Mouse (Mus musculus): ENCODE data around the gene Sdha. TPM values are rescaled to one million over a fixed set of nuclear protein-coding genes. Genes with fewer than 3 reads are reported as not detected.

Sdha gene
- total RNA-seq, 2 experiments from 2014 or later, result 627 to 644 TPM

DNA sequence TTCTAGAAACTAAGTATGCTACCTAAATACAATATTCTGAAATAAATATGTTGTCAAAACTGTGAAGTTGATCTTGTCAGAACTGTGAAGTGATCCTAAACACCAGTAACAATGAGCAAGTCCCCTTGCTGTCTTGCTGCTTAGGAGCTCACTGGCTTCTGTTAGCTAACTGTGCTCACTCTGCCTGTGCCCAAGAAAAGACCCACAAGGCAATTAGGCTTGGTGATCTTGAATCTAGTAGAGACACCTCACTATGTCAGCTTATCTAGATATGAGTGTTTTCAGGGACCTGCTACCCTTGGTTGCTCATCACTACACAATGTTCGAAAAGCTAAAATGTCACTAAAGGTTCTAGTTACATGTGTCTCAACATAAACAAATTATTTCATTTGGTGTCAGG, 44.3 kb downstream of the Sdha start:
- DNase-seq, result no peak
- intact Hi-C loops (cut with DNase I), result loop anchor here (10.0 kb wide), 1 partner anchor 341 kb away; the partner anchor contains the start of gene Zdhhc11

DNA sequence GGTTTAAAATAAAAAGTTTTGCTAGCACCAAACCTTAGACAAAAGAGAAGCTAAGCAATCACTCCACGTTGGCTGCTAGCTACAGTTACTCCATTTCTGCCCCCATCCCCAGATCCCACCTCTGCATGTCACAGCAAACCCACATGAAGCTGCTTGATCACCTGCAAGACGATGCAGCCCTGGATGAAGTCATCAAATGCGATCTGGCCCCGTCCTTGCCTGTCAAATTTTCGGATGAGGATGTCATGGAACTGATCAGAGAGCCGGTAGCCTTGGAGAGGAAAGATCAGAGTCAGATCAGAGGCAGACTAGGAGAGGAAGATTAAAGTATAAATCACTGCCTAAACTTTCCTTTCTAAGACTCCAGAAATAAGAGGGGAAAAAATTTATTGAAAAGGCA, 44.7 kb downstream of the Sdha start:
- intact Hi-C loops (cut with DNase I), result loop anchor here (10.0 kb wide), 1 partner anchor 341 kb away; the partner anchor contains the start of gene Zdhhc11

DNA sequence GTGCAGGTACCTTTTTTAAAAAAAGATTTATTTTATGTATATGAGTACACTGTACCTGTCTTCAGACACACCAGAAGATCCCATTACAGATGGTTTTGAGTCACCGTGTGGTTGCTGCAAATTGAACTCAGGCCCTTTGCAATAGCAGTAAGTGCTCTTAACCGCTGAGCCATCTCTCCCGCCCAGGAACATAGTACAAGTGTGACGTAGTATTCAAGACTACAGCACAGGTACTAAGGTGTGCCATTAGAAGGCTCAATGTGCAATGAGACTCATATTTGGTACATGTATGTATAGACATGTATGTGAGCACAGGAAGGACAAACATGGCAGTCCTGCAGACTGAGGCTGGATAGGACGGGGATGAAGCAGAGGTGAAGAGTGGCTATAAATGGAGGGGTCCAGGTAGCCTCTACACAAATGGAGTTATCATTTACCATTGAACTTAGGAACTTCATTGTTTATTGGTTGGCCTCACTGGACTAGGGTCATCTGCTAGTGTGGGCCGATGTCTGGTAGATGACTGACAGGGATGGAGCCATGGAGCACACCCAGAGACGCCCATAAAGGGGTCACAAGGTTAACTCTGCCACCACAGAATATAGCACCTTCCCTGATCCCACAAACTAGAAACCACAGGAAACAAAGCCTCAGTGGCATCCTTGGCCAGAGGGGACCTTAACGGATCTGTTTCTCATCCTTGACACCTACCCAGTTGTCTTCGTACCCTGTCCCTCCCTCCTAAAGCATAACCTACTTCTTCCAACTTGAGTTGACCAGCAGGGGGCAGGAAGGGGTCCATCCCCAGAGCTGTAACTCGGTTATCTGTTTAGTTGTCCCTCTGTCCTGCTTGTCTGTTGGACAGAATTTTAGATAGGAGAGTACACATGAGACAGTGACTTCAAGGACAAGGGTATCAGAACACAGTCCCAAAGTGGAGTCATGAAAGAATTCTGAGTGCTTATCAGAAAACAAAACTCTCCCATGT, 47.7 kb downstream of the Sdha start:
- DNase-seq, result no peak
- intact Hi-C loops (cut with DNase I), result loop anchor here (5.0 to 10.0 kb wide), 3 partner anchors 110 to 338 kb away; partner anchors contain the start of gene Zdhhc11

More for the DNA sequence above, 44.7 kb downstream of the Sdha start:
- no peak for DNase-seq

DNA sequence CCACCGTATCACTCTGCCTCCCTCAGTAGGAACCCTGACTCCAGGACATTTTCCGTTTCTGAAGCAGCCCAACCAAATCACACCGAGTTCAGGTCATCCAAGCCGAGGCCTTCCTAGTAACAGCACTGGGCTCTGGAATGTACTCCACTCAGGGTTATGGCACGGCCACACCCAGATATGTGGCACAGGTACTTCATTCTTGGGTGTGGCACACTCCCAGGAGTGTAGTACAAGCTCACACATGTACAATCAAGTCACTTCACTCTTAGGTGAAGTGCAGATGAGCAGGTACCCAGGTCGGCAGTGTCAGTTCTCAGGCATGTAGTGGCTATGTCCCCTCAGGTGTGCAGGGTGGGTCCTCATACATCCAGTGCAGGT, 48.5 kb downstream of the Sdha start:
- intact Hi-C loops (cut with DNase I), result loop anchor here (5.0 to 10.0 kb wide), 3 partner anchors 109 to 337 kb away; partner anchors contain the start of gene Zdhhc11
- DNase-seq, result no peak

DNA sequence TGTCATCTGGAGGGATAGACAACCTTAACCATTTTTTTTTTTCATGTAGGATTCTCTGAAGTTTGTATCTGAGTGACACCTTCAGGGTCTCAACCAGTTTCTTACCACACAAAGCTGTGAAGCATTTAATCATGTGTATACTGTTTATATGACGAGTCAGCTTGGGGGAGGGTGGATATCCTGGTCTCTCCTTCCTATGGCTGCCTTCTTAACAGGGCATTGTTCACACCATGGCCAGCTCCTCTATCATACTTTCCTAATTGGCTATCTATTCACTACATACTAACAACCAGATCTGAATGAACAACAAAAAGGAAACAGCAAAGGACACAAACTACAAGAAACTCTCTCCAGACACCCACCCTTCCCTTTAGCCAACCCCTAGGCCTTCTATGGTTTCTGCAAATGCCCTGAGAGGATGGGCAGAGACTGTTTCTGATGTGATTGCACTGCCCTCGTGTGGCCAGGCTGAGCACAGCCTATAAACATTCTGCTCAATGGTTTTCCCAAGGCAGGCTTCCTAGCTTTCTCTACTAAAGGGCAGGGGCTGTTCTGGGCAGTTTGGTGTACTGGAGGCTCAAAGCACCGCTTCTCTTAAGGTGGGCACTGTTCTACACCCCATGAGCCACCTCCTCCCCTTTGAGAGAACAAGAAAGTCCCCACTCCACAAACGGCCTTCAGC, 49.0 kb downstream of the Sdha start:
- DNase-seq, result peak; percentile 39 to 44
- intact Hi-C loops (cut with DNase I), result loop anchor here (5.0 to 10.0 kb wide), 3 partner anchors 109 to 336 kb away; partner anchors contain the start of gene Zdhhc11

DNA sequence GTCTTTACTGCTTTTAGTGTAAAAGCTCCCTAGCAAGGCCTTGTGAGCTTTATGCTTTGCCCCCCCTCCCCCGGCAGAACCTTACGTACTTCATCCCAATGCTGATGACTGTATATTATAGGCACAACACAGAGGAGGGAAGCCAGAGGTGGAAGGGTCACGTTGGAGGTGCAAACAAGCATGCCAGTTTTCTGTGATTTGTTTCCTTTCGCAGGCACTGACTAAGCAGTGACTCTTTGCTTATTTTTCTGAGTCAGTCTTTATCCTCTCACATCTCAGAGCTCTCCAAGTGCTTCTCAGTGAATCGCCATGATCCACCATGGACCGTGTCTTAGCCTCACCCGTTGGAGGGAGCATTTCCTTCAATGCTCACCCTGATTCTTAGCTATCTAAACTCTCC, 53.7 kb downstream of the Sdha start:
- no peak for DNase-seq
- intact Hi-C loops (cut with DNase I), result no loop called here

DNA sequence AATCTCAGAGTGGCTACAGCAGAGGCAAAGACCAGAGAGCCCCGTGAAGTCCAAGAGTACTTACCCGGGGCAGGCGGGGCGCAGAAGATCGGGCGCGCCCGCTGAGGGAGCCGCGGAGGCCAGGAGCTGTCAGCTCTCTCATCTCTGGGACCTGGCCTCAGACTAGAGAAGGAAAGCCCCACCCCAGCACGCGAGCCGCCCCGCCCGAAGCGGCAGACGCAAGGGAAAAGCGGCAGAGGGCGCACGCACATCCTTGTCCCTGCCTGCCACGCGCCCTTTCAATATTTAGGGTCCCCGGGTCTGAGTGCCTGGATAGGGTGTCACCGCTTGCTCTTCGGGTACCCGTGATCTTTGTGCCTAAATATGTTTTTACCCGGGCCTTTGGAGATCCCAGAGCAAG, 57.9 kb downstream of the Sdha start, which contains the start of gene Ahrr:
TSS of gene Ahrr (minus strand) at position 165 of the 400 bp plus-strand sequence.
- intact Hi-C loops (cut with DNase I), result no loop called here
- peak; percentile 13 to 22 for DNase-seq

DNA sequence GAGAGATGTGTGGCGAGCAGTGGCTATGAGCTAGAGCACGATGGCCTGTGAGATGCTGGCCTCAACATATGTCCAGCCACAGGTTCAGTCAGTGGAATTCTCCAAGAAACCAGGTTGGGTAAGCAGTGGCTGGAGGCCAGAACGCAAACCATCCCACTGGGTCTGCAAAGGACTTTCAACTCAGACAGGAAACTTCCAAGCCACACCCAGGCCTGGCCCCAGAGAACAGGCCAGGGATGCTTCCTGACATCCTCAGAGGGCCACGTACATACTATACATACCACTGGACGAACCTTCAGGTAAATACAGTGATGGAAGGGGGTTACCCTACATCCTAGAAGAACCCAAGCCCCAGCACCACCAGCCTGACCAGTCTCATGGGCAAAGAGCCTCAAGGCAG, 60.4 kb downstream of the Sdha start:
- intact Hi-C loops (cut with DNase I), result no loop called here
- DNase-seq, result no peak

DNA sequence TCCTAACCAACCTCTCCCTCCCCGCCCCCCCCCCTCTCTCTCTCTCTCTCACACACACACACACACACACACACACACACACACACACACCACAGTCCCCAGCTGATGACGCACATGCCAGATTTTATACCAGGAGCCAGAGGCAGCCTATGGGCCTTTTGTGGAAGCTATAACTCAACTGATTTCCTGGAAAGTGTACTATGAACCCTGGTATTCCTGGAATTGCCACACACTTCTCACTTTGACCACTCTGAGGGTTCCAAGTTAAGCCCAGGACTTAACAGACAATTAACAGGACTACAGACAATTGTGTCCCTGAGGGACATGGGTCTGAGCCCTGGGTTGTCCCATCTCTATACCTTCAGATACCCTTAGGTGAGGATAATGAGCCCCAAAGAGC, 67.8 kb downstream of the Sdha start:
- no peak for DNase-seq
- intact Hi-C loops (cut with DNase I), result no loop called here

DNA sequence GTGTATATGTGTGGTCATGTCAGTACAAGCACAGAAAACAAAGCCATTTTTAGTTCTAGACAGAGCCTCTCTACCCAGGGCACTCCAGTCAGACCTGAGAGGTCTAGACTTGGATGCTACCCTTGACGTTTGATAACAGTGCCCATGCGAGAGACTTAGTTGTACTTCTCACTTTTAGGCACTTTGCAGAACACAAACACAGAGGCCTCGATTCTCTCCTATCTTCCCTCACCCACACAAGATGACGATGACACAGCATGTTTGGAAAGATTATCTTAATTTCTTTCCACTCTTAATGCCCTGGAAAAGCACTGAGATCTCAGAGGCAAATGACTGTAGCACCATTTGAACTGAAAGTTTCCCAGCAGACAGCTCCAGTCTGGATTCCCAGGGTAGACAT, 74.4 kb downstream of the Sdha start:
- intact Hi-C loops (cut with DNase I), result no loop called here
- DNase-seq, result no peak

Other genes with a start within 250 kb of the Sdha start
- under 1 TPM; 0.54 to 0.56 TPM for gene Slc9a3, start 228.8 kb downstream of the Sdha start, total RNA-seq (2021)
- 10 to 100 TPM; 27.7 to 29.6 TPM for gene Exoc3, start 141.5 kb downstream of the Sdha start, total RNA-seq (2021)
- gene Ahrr, start 57.9 kb downstream of the Sdha start, total RNA-seq (2021), result not detected
- gene Pdcd6, start 32.7 kb downstream of the Sdha start, total RNA-seq (2021), result 10 to 100 TPM; 15.4 to 18.1 TPM
- gene Ccdc127, start within 50 bp of the Sdha start, total RNA-seq (2021), result 10 to 100 TPM; 43.7 to 46.4 TPM
- gene Lrrc14b, start 13.7 kb upstream of the Sdha start, total RNA-seq (2021), result 10 to 100 TPM; 83.6 to 97.9 TPM
- 1 to 10 TPM; 2.2 to 3.5 TPM for gene Zfp72, start 40.6 kb upstream of the Sdha start, total RNA-seq (2021)
- gene Ftl1-ps1, start 49.4 kb upstream of the Sdha start, total RNA-seq (2021), result 100 to 1,000 TPM; 188 to 221 TPM
- 1 to 10 TPM; 5.2 to 6.2 TPM for gene Zfp825, start 143.7 kb upstream of the Sdha start, total RNA-seq (2021)